Mouse (Mus musculus) induced T-regulatory cell, adult 2 months (primary cell): ENCODE results near the gene B4galnt2.
A peak's percentile ranks its signal among the peaks of the same experiment; 100 is the strongest.

Experiments
- DNase-seq: peaks from one replicate; pipeline ENCODE4 v3.0.0-alpha.2; 2012; ENCODE audit warnings: low read depth

Gene B4galnt2

GRCm38 (mm10) chr11:95826317-95827167, 88.1 kb downstream of the B4galnt2 start:
- peak; percentile 25 for DNase-seq

DNA sequence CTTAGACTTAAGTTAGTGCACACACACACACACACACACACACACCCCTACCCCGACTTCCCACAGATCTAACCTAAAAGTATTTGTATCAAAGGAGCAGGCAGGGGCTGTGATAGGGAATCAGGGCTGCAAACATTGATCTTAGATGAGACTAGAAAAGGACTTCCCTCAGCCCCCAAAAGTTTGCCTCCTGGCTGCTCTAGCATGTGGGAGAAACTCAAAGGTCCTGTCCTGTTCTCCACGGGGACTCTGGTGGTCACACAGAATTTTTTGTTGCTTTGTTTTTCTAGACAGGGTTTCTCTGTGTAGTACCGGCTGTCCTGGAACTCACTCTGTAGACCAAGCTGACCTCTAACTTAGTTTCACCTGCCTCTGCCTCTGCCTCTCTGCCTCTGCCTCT, 89.1 kb downstream of the B4galnt2 start:
- DNase-seq: peak; percentile 36

DNA sequence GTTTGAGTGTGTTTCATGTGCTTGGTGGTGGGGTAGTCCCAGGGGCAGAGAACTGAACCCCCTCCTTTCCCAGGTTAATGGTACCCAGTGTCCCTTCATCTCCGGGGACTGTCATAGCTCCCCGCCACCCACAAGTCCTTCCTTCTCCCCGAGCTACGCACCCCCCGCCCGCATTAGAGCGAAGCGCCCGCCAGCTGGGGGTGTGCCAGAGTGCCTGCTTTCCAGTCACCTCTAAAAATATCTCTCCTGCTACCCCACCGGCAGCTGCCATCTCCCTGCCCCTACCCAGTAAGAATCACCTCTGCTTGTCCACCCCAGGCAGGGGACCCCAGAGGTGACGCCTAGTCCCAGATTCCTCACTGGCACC, 89.8 kb downstream of the B4galnt2 start:
- peak; percentile 56 for DNase-seq

GRCm38 (mm10) chr11:95824071-95824876, 90.4 kb downstream of the B4galnt2 start, which contains the start of gene Phospho1:
Phospho1 (plus strand) TSS chr11:95824499.
- peak; percentile 93 for DNase-seq

DNA sequence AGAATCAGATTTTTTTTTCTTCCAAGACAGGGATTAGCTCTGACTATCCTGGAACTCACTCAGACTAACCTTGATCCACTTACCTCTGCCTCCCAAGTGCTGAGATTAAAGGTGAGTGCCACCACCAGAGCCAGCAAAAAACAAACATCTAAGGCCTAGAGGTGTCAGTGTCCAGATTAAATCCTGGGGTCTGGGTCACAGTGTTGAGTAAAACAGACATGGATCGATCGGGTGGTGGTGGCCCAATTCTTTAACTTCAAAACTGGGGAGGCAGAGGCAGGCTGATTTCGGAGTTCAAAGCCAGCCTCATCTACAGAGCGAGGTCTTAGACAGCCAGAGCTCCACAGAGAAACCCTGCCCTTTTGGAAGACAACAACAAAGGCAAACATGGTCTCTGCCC, 92.3 kb downstream of the B4galnt2 start:
- no peak for DNase-seq

GRCm38 (mm10) chr11:95821511-95821910, 93.2 kb downstream of the B4galnt2 start:
- DNase-seq: no peak

- DNase-seq: no peak
These were observed 95.6 kb downstream of the B4galnt2 start for GRCm38 (mm10) chr11:95819138-95819537.
